Mouse (Mus musculus) erythroblast, embryonic 14.5 days (primary cell): ENCODE results near the gene P4htm.

Source experiments
- GATA1 ChIP-seq: IDR thresholded peaks from 2 replicates; pipeline ENCODE4 v1.6.1; 2012; ENCODE audit warnings: low read length, inconsistent platforms, mixed read lengths
- TAL1 ChIP-seq: IDR thresholded peaks from 3 replicates; pipeline ENCODE4 v1.6.1; 2012; ENCODE audit warnings: low read length, inconsistent platforms, mixed read lengths

DNA sequence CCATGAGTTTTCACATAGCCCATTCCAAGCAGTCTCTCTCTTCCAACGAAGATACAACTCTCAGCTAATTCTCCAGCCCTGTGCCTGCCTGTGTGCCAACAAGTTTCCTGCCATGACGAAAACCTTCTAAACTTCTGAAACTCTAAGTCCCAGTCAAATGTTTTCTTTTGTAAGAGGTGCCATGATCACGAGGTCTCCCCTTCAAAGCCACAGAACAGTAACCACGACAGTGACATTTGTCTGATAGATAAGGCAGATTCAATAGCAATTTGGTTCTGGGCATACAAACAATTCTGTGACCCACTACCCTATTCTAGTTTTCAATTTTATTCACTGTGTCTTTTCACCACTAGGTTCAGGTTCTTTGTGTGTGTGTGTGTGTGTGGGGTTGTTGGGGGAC lies 30.7 kb upstream of the P4htm start:
- TF ChIP-seq TAL1 = no peak
- no peak for TF ChIP-seq GATA1
